Mouse (Mus musculus): Measurements from ENCODE around the gene Sdr16c6. TPM values are rescaled to one million over a fixed set of nuclear protein-coding genes. Genes with fewer than 3 reads are reported as not detected.

Sdr16c6 gene
- not detected for total RNA-seq (2021)
- long read RNA-seq, experiment 1, result 0 reads
- long read RNA-seq, experiment 2, result 0 reads

GRCm38 (mm10) chr4:4077372-4077771 is at the start of gene Sdr16c6:
Sdr16c6 (minus strand) TSS chr4:4077522.
- DNase-seq (ENCODE audit: low spot score), result no peak

GRCm38 (mm10) chr4:4080180-4080579 is 2.9 kb upstream of the Sdr16c6 start:
- DNase-seq (ENCODE audit: low spot score), result no peak

GRCm38 (mm10) chr4:4079132-4079531 is 1.8 kb upstream of the Sdr16c6 start:
- no peak for DNase-seq (ENCODE audit: low spot score)

- DNase-seq (ENCODE audit: low spot score), result no peak
These were observed 1.3 kb downstream of the Sdr16c6 start for GRCm38 (mm10) chr4:4076001-4076400.

Other genes with a start within 250 kb of the Sdr16c6 start
- gene Gm11808, start 103.9 kb downstream of the Sdr16c6 start, total RNA-seq (2021), result 100 to 1,000 TPM; 158 to 186 TPM

Measured in gastrocnemius, adult 18-20 months (tissue).